Mouse (Mus musculus) CH12.LX (cell line): ENCODE data around the gene Ube4b.

Experiments used
- BHLHE40 ChIP-seq: IDR thresholded peaks from 2 replicates; pipeline ENCODE4 v1.6.1; 2011; ENCODE audit warnings: mild to moderate bottlenecking, low read depth, low read length, improper control_type of control experiment
- CTCF ChIP-seq, 2 experiments: IDR thresholded peaks in 1 of 2; conservative IDR thresholded peaks in 1 of 2; 2 replicates each; pipeline ENCODE4 v1.5.1; 2011 to 2012; ENCODE audit warnings: low read depth in 2 of 2, low read length in 2 of 2, improper control_type of control experiment in 1 of 2, inconsistent platforms in 1 of 2, mild to moderate bottlenecking in 1 of 2, moderate library complexity in 1 of 2
- ETS1 ChIP-seq: conservative IDR thresholded peaks from 2 replicates; pipeline ENCODE4 v1.6.1; 2012; ENCODE audit warnings: low read depth, mild to moderate bottlenecking, inconsistent platforms, low read length, improper control_type of control experiment, moderate library complexity
- POLR2A ChIP-seq: IDR thresholded peaks from 2 replicates; pipeline ENCODE4 v1.6.1; 2011; ENCODE audit warnings: low read depth, mild to moderate bottlenecking, improper control_type of control experiment, low read length
- USF1 ChIP-seq: IDR thresholded peaks from 2 replicates; pipeline ENCODE4 v1.6.1; 2014; ENCODE audit warnings: low read depth, mild to moderate bottlenecking, inconsistent platforms, low read length, improper control_type of control experiment
- ZC3H11A ChIP-seq: IDR thresholded peaks from 2 replicates; pipeline ENCODE4 v1.6.1; 2012; ENCODE audit warnings: low read depth, mild to moderate bottlenecking, inconsistent platforms, low read length, improper control_type of control experiment
- ZKSCAN1 ChIP-seq: IDR thresholded peaks from 2 replicates; pipeline ENCODE4 v1.6.1; 2012; ENCODE audit warnings: low read depth, inconsistent platforms, low read length, improper control_type of control experiment, borderline replicate concordance

- TF ChIP-seq ZC3H11A (no peak), ZKSCAN1 (no peak), POLR2A (no peak), BHLHE40 (no peak), CTCF (conservative IDR thresholded peaks at IDR 0.05 in 1 of 2, IDR thresholded peaks at IDR 0.05 in 1 of 2; ENCODE audit: low read depth in 2 of 2, low read length in 2 of 2) (no peak), USF1 (no peak), ETS1 (no peak)
These were observed 130.0 kb downstream of the Ube4b start for GRCm38 (mm10) chr4:149296501-149296900.
